8 mouse cellular contexts compared by ENCODE assay signal in genomic region chr19:5366175-5367052, GRCm38 (mm10). TPM values are rescaled to one million over a fixed set of nuclear protein-coding genes. Genes with fewer than 3 reads are reported as not detected.
DNase-seq lines count a peak whose midpoint lies in the region; ATAC-seq and TF ChIP-seq lines count a peak whose summit lies in the region.

Gene Eif1ad (plus strand): TSS chr19:5366741.

- peak; percentile 91 for ATAC-seq in frontal cortex, adult (ENCODE audit: low TSS enrichment)
- peak; percentile 95 for ATAC-seq in lung, postnatal 0 days

- peak; percentile 93 for DNase-seq in MN1 (ENCODE audit: low spot score)
- DNase-seq in cerebellum, adult 9-10 months, result peak; percentile 97
- peak; percentile 98 for DNase-seq in hindbrain, embryonic 10.5 days (ENCODE audit: low spot score)
- peak; percentile 96 for DNase-seq in layer of hippocampus, adult 9-11 months
- DNase-seq in lung, postnatal 0 days (ENCODE audit: low spot score), result peak; percentile 98
- peak; percentile 92 for DNase-seq in ovary, postnatal 14 days (ENCODE audit: low spot score)
- peak; percentile 93 for DNase-seq in thymus, postnatal 14 days

- no peaks in the 10 kb centered on the region for H3K27me3 ChIP-seq in hindbrain, embryonic 10.5 days (ENCODE audit: insufficient read depth, poor library complexity, severe bottlenecking)
- H3K27me3 ChIP-seq in lung, postnatal 0 days (replicated peaks; ENCODE audit: insufficient read depth, low read length), result no peaks in the 10 kb centered on the region

- peaks cover 63% of the 10 kb centered on the region for H3K36me3 ChIP-seq in hindbrain, embryonic 10.5 days
- peaks cover 6% of the 10 kb centered on the region; the same call in 1 of the 2 replicates for H3K36me3 ChIP-seq in lung, postnatal 0 days (ENCODE audit: insufficient read depth, low read length)

- peak within 1 kb of the TSS; percentile 62 for H3K9ac ChIP-seq in lung, postnatal 0 days (replicated peaks; ENCODE audit: low read depth)

- H3K9me3 ChIP-seq in hindbrain, embryonic 10.5 days, result no peaks in the 10 kb centered on the region
- H3K9me3 ChIP-seq in lung, postnatal 0 days (ENCODE audit: low read length), result no peaks in the 10 kb centered on the region

- H3K4me2 ChIP-seq in lung, postnatal 0 days (replicated peaks; ENCODE audit: low read depth, low read length), result peak within 1 kb of the TSS; percentile 90

- peak; percentile 48 for TF ChIP-seq CTCF in lung, postnatal 0 days (IDR thresholded peaks at IDR 0.05)

- WGBS in hindbrain, embryonic 10.5 days, result under 1% methylated on average over 90 of the region's 92 CpGs
- WGBS in lung, postnatal 0 days, result 1% methylated on average over 71 of the region's 92 CpGs

- peak within 1 kb of the TSS; percentile 99 for H3K27ac ChIP-seq in hindbrain, embryonic 10.5 days
- peak within 1 kb of the TSS; percentile 97 for H3K27ac ChIP-seq in lung, postnatal 0 days (ENCODE audit: low read length)

- H3K4me1 ChIP-seq in hindbrain, embryonic 10.5 days (replicated peaks), result peaks cover 28% of the 10 kb centered on the region
- peaks cover 10% of the 10 kb centered on the region; the same call in 1 of the 2 replicates for H3K4me1 ChIP-seq in lung, postnatal 0 days (ENCODE audit: insufficient read depth, low read depth, low read length)

- peak within 1 kb of the TSS; percentile 76 for H3K4me3 ChIP-seq in hindbrain, embryonic 10.5 days
- peak within 1 kb of the TSS; percentile 82 for H3K4me3 ChIP-seq in lung, postnatal 0 days (ENCODE audit: low read depth, low read length)

- peak; percentile 52; the same call in 1 of the 2 replicates for TF ChIP-seq EP300 in lung, postnatal 0 days (IDR thresholded peaks at IDR 0.05)

RNA-seq across cellular contexts. Expression of gene Eif1ad, which starts in this region (rescaled TPM):
- 84.2 and 90.5 TPM in 2 replicates for polyA plus RNA-seq in hindbrain, embryonic 10.5 days (2016; fragmentation: Nextera tagmentation; extraction: Ambion mirVana)
- 21.5 and 25.4 TPM in 2 replicates for polyA plus RNA-seq in lung, postnatal 0 days (2015; fragmentation: Nextera tagmentation; extraction: Ambion mirVana)

Comparison
In these comparisons a context has a peak if more than half of its experiments do, and no peak if none do; other contexts are left out.
1. Peak in every context shown above with its lines: DNase-seq, ATAC-seq, H3K4me3 ChIP-seq and H3K27ac ChIP-seq.